Mouse (Mus musculus): ENCODE data around the gene Fry.
A peak's percentile ranks its signal among the peaks of the same experiment; 100 is the strongest.

- peak; percentile 73 for TF ChIP-seq CTCF (IDR thresholded peaks at IDR 0.05; ENCODE audit: low read depth, low read length)
- TF ChIP-seq POLR2A (IDR thresholded peaks at IDR 0.05; ENCODE audit: insufficient read depth, low read length) = no peak
Measured at GRCm38 (mm10) chr5:150097620-150098019, 20.8 kb upstream of the Fry start.
